Mouse (Mus musculus): ENCODE results near the gene Lrrc17.

DNA sequence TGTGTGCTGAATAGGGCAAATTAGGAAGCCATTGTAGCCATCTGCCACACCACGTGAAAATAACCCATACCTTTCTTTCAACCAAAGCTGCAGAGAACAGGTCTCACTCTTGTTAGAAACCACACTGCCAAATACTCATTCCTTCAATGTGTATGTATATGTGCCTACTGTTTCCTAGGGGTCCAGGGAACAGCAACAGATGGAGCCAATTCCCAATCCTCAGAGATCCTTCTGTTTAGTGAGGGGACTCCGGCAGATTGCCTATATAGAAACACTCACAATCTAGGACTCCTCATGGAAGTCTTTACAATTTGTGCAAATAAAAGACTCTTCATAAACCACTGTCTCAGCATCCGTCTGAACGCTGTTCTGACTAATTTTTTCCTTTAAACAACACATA lies 25.2 kb upstream of the Lrrc17 start:
- TF ChIP-seq CTCF (IDR thresholded peaks at IDR 0.05; ENCODE audit: low read depth) (no peak), EP300 (IDR thresholded peaks at IDR 0.05; ENCODE audit: low read depth) (no peak)

All from liver, postnatal 0 days (tissue).